Mouse (Mus musculus): ENCODE measurements around the gene Plcb4. TPM values are rescaled to one million over a fixed set of nuclear protein-coding genes. Genes with fewer than 3 reads are reported as not detected.

Gene Plcb4
- polyA plus RNA-seq, 1 experiment from 2014 or later: 32.8 TPM

GRCm38 (mm10) chr2:135936376-135936775 lies 277.6 kb downstream of the Plcb4 start:
- Histone ChIP-seq H3K27ac (no peak overlapping the region), H3K36me3 (0 out of 2 replicates have a peak, but pooled peaks cover 4% of the 10 kb centered on the region), H3K4me3 (no peak overlapping the region), H3K4me1 (no peaks in the 10 kb centered on the region), H3K9me3 (no peaks in the 10 kb centered on the region), H3K27me3 (replicated peaks) (no peaks in the 10 kb centered on the region), H3K9ac (no peak overlapping the region), H3K4me2 (replicated peaks) (no peak overlapping the region)
- 87% methylated on average over 6 of the region's 6 CpGs for WGBS
- no peak for ATAC-seq (ENCODE audit: low FRiP score, low read depth)

- Histone ChIP-seq H3K36me3 (0 out of 2 replicates have a peak, but pooled peaks cover 2% of the 10 kb centered on the region), H3K27me3 (replicated peaks) (no peaks in the 10 kb centered on the region), H3K9me3 (no peaks in the 10 kb centered on the region), H3K4me1 (no peaks in the 10 kb centered on the region), H3K4me2 (replicated peaks) (no peak overlapping the region), H3K9ac (no peak overlapping the region), H3K4me3 (no peak overlapping the region), H3K27ac (no peak overlapping the region)
- WGBS: 89% methylated on average over 6 of the region's 6 CpGs
- no peak for ATAC-seq (ENCODE audit: low FRiP score, low read depth)
These were observed 278.8 kb downstream of the Plcb4 start for GRCm38 (mm10) chr2:135937646-135938045.

DNA sequence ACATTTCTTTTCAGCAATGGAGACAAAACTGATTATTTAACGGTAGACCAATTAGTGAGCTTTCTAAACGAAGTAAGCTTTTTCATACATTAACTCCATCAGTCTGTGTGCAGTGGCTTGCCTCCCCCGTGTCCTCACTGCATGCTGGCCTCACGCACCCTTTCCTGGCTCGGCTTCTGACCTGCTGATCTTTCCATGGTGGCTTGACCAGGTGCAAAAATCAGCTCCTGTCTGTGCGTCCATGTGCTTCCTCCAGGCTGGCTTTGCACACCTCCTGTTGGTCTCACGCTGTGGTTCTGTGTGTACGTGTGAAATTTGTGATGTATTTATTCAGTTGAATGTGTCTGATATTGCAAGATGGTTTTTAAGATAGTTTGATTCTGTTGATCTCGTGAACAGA lies 281.1 kb downstream of the Plcb4 start:
- Histone ChIP-seq H3K4me1 (no peaks in the 10 kb centered on the region), H3K36me3 (no peaks in the 10 kb centered on the region), H3K9me3 (no peaks in the 10 kb centered on the region), H3K27ac (no peak overlapping the region), H3K4me3 (no peak overlapping the region), H3K4me2 (replicated peaks) (no peak overlapping the region), H3K9ac (no peak overlapping the region), H3K27me3 (replicated peaks) (no peaks in the 10 kb centered on the region)
- ATAC-seq (ENCODE audit: low FRiP score, low read depth): no peak
- 76% methylated on average over 9 of the region's 9 CpGs for WGBS

DNA sequence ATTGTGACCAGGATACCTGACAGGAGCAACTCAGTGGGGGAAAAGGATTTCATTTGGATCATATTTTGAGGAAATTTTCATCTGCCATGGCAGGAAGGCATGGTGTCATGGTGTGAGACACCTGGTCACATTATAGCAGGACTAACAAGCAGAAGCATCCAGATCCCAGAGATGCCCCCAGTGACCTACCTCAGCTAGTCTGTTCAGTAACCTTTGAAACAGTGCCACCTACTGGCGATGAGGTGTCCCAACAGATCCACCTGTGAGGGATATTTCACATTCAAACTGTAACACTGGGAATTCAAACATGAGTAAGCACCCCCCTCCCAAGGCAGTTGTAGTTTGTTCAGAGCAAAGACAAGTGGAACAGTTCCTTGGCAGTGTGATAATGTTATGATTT lies 289.0 kb downstream of the Plcb4 start:
- no peak overlapping the region for H3K9ac ChIP-seq
- no peaks in the 10 kb centered on the region for H3K27me3 ChIP-seq (replicated peaks)
- no peaks in the 10 kb centered on the region for H3K4me1 ChIP-seq
- no peak for ATAC-seq (ENCODE audit: low FRiP score, low read depth)
- no peak overlapping the region for H3K27ac ChIP-seq
- H3K36me3 ChIP-seq: peaks cover 4% of the 10 kb centered on the region; the same call in 1 of the 2 replicates
- 74% methylated on average over 1 of the region's 1 CpGs for WGBS
- H3K4me2 ChIP-seq (replicated peaks): no peak overlapping the region
- no peaks in the 10 kb centered on the region for H3K9me3 ChIP-seq
- no peak overlapping the region for H3K4me3 ChIP-seq

DNA sequence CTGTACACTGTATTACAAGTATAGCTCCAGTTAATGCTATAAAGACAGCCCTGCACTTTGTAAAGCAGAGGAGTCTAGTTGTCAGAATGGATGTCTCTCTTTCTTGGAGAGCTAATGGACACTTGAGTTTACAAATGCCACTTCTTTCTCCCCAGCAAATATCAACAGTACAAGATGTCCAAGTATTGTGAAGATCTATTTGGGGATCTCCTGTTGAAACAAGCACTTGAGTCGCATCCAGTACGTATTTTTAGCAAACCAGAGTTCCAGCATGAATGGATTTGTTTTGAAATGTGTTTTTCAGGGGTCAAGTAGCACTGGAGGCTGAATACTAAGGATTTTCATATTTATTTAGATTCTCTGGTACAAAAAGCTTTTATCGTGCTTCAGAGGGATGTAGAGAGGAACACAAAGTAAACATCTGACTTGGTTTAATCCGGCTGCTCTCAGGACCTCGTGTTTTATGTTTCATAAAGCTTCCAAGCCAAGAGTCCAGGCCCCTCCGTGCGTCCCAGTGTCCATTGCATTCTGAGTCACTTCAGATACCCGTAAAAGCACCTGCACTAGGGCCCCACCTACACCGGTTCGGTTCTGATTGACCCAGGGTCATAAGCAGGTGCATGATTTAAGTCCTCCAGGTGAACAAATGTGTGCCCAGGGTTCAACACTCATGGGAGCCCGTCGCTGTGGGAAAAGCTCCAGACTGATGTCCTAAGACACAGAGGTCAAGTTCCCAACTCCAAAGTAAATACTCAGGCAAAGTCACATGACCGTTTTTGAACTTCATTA lies 296.1 kb downstream of the Plcb4 start:
- no peak for ATAC-seq (ENCODE audit: low FRiP score, low read depth)
- Histone ChIP-seq H3K9me3 (no peaks in the 10 kb centered on the region), H3K27ac (no peak overlapping the region), H3K4me3 (no peak overlapping the region), H3K27me3 (replicated peaks) (no peaks in the 10 kb centered on the region), H3K36me3 (no peaks in the 10 kb centered on the region), H3K4me1 (no peaks in the 10 kb centered on the region; the same call in 1 of the 2 replicates), H3K9ac (no peak overlapping the region), H3K4me2 (replicated peaks) (no peak overlapping the region)
- WGBS: 91% methylated on average over 13 of the region's 13 CpGs

DNA sequence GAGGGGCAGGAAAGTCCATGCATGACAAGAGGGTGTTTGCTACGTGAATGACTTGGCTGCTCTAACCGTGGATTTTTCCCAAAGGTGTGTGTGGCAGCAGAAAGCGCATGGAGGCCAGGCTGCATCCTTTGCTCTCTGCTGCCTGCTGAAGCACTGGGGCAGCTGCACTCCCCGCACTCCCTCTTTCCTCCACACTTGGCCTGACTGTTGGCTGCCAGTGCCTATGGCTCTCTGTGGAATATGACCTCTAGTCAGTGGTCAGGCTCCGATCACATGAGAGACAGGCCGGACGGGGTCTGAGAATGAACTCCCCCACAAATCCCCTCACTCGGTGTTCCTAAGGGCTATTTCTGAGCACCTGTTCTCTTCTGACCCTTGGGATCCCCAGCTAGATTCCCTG lies 297.0 kb downstream of the Plcb4 start:
- Histone ChIP-seq H3K9me3 (no peaks in the 10 kb centered on the region), H3K4me1 (no peaks in the 10 kb centered on the region; the same call in 1 of the 2 replicates), H3K27ac (no peak overlapping the region), H3K4me3 (no peak overlapping the region), H3K9ac (no peak overlapping the region), H3K27me3 (replicated peaks) (no peaks in the 10 kb centered on the region), H3K36me3 (no peaks in the 10 kb centered on the region), H3K4me2 (replicated peaks) (no peak overlapping the region)
- ATAC-seq (ENCODE audit: low FRiP score, low read depth): no peak
- 90% methylated on average over 8 of the region's 8 CpGs for WGBS

DNA sequence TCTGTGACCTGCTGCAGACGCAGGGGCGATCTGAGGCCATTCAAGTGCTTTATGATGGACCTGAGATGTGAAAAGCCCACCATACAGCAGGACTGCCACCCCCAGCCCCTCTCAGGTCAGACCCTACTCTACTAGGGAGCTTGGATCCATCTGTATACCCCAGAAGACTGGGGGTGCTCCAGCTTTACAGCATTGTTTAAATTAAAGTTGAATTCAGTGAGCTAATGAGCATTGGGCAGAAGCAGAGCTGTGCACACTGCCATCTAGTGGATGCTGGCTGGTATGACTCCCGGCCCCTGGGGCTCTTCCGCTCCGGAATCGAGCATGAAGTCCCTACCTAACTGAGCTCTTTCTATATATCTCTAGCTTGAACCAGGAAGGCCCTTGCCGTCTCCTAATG lies 298.9 kb downstream of the Plcb4 start:
- H3K4me3 ChIP-seq: no peak overlapping the region
- no peaks in the 10 kb centered on the region for H3K27me3 ChIP-seq (replicated peaks)
- H3K9ac ChIP-seq: no peak overlapping the region
- peak; percentile 75; the same call in 1 of the 2 replicates for ATAC-seq (ENCODE audit: low FRiP score, low read depth)
- no peaks in the 10 kb centered on the region for H3K9me3 ChIP-seq
- no peak overlapping the region for H3K27ac ChIP-seq
- no peak overlapping the region for H3K4me2 ChIP-seq (replicated peaks)
- no peaks in the 10 kb centered on the region for H3K36me3 ChIP-seq
- 35% methylated on average over 7 of the region's 7 CpGs for WGBS
- H3K4me1 ChIP-seq: no peaks in the 10 kb centered on the region; the same call in 1 of the 2 replicates

- Histone ChIP-seq H3K4me2 (replicated peaks) (no peak overlapping the region), H3K27me3 (replicated peaks) (no peaks in the 10 kb centered on the region), H3K9me3 (no peaks in the 10 kb centered on the region), H3K4me3 (no peak overlapping the region), H3K9ac (no peak overlapping the region), H3K27ac (no peak overlapping the region), H3K4me1 (no peaks in the 10 kb centered on the region; the same call in 1 of the 2 replicates), H3K36me3 (no peaks in the 10 kb centered on the region; the same call in 1 of the 2 replicates)
- no peak for ATAC-seq (ENCODE audit: low FRiP score, low read depth)
- 93% methylated on average over 17 of the region's 17 CpGs for WGBS
These were observed 299.6 kb downstream of the Plcb4 start for GRCm38 (mm10) chr2:135958453-135958852.

DNA sequence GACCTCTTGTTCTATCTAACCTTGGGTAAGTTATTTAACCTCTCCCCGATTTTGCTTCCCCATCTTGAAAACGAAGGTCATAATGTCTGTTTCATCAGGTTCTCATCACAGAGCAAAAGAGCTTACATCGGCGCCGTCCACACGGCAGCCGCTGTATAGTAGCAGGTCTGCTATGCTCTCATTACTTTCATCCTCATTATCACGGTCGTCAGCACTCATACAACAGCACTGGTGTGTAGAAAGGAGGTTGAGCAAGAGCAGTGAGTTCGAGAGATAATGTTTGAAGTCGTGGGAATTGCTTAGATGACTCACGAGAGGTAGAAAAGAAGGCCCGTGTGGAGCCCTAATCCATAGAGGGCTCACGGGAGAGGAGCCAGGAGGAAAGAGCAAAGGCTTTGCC lies 304.3 kb downstream of the Plcb4 start:
- Histone ChIP-seq H3K4me2 (replicated peaks) (no peak overlapping the region), H3K9ac (no peak overlapping the region), H3K4me3 (no peak overlapping the region), H3K27ac (no peak overlapping the region), H3K36me3 (no peaks in the 10 kb centered on the region; the same call in 1 of the 2 replicates), H3K9me3 (no peaks in the 10 kb centered on the region), H3K4me1 (no peaks in the 10 kb centered on the region; the same call in 1 of the 2 replicates), H3K27me3 (replicated peaks) (no peaks in the 10 kb centered on the region)
- no peak for ATAC-seq (ENCODE audit: low FRiP score, low read depth)
- WGBS: 84% methylated on average over 14 of the region's 14 CpGs

DNA sequence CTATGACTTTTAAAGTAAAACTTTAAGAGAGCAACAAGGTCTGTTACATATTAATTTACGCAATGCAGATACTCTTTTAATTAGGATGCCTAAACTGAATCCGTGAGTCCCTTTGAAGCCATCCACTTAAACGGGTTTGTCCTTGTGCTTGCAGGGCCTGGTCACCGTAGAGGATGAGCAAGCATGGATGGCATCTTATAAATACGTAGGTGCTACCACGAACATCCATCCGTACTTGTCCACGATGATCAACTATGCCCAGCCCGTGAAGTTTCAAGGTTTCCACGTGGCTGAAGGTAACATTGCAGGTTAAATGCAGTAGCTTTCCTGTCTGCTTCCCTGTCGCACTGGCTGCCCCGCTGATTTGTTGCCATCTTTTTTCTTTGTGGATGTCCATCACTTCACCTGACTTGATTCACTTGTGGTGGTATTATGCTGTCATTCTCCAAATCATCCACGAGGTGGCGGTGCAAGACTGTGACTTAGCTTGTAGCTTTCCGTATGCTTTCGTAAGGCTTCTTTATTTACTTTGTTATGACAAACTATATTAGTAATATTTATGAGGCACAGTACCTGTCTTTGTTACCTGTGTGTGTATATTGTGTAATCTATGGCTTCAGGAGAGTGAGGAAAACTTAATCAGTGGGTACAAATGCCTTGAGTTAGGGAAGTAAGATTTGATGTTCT lies 308.2 kb downstream of the Plcb4 start:
- peaks cover 3% of the 10 kb centered on the region; the same call in 1 of the 2 replicates for H3K36me3 ChIP-seq
- no peaks in the 10 kb centered on the region for H3K9me3 ChIP-seq
- no peak overlapping the region for H3K9ac ChIP-seq
- no peak overlapping the region for H3K4me2 ChIP-seq (replicated peaks)
- no peak overlapping the region for H3K27ac ChIP-seq
- no peak overlapping the region for H3K4me3 ChIP-seq
- no peaks in the 10 kb centered on the region for H3K27me3 ChIP-seq (replicated peaks)
- H3K4me1 ChIP-seq: no peaks in the 10 kb centered on the region; the same call in 1 of the 2 replicates
- peak; percentile 19; the same call in 1 of the 2 replicates for ATAC-seq (ENCODE audit: low FRiP score, low read depth)
- 63% methylated on average over 16 of the region's 16 CpGs for WGBS

GRCm38 (mm10) chr2:135968159-135968558 lies 309.3 kb downstream of the Plcb4 start:
- no peak overlapping the region for H3K4me2 ChIP-seq (replicated peaks)
- no peak overlapping the region for H3K9ac ChIP-seq
- H3K4me1 ChIP-seq: no peaks in the 10 kb centered on the region; the same call in 1 of the 2 replicates
- no peaks in the 10 kb centered on the region for H3K27me3 ChIP-seq (replicated peaks)
- no peaks in the 10 kb centered on the region for H3K9me3 ChIP-seq
- no peak overlapping the region for H3K4me3 ChIP-seq
- peak; percentile 55 for ATAC-seq (ENCODE audit: low FRiP score, low read depth)
- peaks cover 8% of the 10 kb centered on the region for H3K36me3 ChIP-seq
- no peak overlapping the region for H3K27ac ChIP-seq
- WGBS: 57% methylated on average over 12 of the region's 12 CpGs

- Histone ChIP-seq H3K4me2 (replicated peaks) (no peak overlapping the region), H3K36me3 (peaks cover 8% of the 10 kb centered on the region; the same call in 1 of the 2 replicates), H3K9ac (no peak overlapping the region), H3K27me3 (replicated peaks) (no peaks in the 10 kb centered on the region), H3K9me3 (no peaks in the 10 kb centered on the region), H3K4me3 (no peak overlapping the region), H3K27ac (no peak overlapping the region), H3K4me1 (no peaks in the 10 kb centered on the region; the same call in 1 of the 2 replicates)
- 94% methylated on average over 4 of the region's 4 CpGs for whole genome bisulfite sequencing
- no peak for ATAC-seq (ENCODE audit: low FRiP score, low read depth)
These were observed 312.1 kb downstream of the Plcb4 start for GRCm38 (mm10) chr2:135970902-135971301.
